Mouse (Mus musculus): Measurements from ENCODE around the gene Mea1.
A peak's percentile ranks its signal among the peaks of the same experiment; 100 is the strongest.

Mea1 gene

GRCm38 (mm10) chr17:46704887-46705835, 26.6 kb downstream of the Mea1 start, which contains the start of gene Ppp2r5d:
TSS of gene Ppp2r5d (minus strand) at chr17:46705111.
- peak; percentile 94 for DNase-seq

GRCm38 (mm10) chr17:46706375-46707089, 27.9 kb downstream of the Mea1 start:
- DNase-seq: no peak

DNA sequence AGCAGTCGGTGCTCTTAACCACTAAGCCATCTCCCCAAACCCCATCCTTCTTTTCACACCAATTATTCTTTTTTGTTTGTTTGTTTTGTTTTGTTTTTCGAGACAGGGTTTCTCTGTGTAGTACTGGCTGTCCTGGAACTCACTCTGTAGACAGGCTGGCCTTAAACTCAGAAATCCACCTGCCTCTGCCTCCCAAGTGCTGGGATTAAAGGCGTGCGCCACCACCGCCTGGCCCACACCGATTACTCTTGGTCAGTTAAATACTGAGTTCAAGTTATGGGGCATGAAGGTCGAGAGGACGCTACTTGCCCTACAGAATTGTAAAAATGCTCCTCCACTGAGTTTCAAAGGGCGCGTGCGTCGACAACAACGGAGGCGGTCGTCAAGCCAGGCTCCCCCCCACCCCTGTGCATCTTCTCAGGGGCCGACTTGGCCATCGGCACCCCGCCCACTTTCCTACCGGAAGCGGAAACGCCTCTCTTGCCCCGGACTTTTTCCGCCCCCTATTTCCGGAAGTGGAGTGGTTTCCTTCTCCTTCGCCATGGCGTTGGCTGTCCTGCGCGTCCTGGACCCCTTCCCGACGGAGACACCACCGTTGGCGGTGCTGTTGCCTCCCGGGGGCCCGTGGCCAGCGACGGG, 32.5 kb downstream of the Mea1 start, which contains the start of gene Pex6:
Gene Pex6, plus strand, starts transcription at position 505 of the 639 bp plus-strand sequence.
- peak; percentile 93 to 95 for DNase-seq

GRCm38 (mm10) chr17:46711612-46712271, 33.1 kb downstream of the Mea1 start:
- peak; percentile 34 to 49 for DNase-seq

GRCm38 (mm10) chr17:46712442-46712841, 33.8 kb downstream of the Mea1 start:
- DNase-seq: no peak

- no peak for DNase-seq
These were observed 35.3 kb downstream of the Mea1 start for GRCm38 (mm10) chr17:46713849-46714248.

DNA sequence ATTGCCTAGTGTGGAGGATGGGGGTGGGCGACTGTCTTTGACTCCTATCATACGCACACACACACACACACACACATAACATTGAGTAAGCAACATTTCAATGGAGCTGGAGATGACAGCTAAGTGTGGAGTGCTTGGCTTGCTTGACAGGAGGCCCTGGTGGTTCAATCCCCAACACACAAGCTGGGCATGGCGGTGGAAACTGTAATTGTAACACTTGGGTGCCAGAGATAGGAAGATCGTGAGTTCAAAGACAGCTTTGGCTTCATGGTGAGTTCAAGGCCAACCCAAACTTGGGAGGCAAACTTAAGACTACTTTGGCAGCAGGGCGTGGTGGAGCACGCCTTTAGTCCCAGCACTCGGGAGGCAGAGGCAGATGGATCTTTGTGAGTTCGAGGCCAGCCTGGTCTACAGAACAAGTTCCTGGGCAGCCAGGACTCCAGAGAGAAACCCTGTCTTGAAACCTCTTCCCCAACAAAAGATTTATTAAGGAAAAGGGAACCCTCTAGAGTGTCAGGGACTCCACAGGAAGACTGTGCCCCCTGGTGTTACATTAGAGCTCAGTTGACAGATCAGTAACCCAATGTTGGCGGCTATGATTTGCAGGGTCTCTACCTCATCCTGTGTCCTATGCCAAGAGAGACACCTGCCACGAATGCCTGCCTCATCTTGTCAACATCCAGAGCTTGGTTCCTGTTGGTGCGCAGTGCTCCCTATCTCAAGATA, 36.3 kb downstream of the Mea1 start:
- DNase-seq: peak in 1 of 2 experiments; percentile 16

DNA sequence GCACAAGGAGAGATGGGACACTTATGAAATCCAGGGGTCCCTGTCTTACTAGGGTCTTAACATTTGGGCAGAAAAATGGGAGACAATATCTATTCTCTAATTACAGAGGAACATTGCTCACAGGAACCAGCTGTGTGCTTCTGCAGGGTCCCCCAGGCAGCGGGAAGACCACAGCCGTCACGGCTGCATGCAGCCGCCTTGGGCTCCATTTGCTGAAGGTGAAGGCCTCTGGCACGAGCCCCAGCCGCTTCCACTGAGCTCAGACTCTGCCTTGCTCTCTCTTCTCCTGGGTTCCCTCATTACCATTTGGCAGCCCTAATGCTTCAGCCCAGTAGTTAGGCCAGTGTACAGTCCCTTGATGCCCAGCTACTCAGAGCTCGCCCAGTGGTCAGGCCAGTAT, 42.5 kb downstream of the Mea1 start:
- DNase-seq: no peak

DNA sequence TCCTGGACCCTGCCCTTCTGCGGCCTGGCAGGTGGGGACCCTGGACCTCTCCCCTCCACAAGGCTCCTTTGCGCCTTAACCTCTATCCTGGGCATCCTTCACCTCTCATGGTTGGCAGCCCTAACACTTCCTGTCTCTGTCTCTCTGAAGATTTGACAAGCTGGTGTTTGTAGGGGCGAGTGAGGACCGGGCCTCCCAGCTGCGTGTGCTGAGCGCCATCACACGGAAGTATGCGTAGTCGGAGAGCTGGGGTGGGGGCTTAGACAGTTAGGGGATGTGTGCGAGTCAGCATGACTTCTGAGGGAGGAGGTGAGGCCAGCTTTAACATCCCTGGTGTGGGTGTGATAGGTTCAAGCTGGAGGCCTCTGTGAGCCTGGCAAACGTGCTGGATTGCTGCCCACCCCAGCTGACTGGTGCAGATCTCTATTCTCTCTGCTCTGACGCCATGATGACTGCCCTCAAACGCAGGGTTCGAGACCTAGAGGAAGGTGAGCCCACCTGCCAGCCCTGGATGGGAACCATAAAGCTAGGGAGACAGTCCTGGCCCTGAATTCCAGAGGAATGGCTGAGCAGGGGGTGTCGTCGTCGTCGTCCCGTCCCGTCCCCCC, 46.0 kb downstream of the Mea1 start:
- no peak for DNase-seq

- DNase-seq: peak; percentile 36 to 43
These were observed 46.7 kb downstream of the Mea1 start for GRCm38 (mm10) chr17:46725273-46725672.

GRCm38 (mm10) chr17:46725731-46726645, 47.4 kb downstream of the Mea1 start:
- peak; percentile 78 to 79 for DNase-seq

- no peak for DNase-seq
These were observed 48.7 kb downstream of the Mea1 start for GRCm38 (mm10) chr17:46727271-46727670.

DNA sequence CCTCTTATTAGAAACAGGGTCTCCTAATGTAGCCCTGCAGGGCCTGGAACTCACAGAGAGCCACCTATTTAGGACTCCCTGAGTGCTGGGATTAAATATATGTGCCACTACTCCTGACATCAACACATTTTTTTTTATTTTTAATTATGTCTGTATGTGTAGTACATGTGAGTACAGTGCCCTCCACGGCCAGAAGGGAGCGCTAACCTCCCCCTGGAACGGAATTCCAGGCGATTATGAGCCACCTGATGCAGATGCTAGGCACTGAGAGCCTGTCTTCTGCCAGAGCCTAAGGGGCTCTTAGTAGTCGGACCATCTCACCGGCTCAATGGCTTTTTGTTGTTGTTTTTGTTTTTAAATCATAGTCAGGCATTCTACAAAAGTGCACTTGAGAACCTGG, 49.4 kb downstream of the Mea1 start:
- DNase-seq: peak; percentile 36 to 54

GRCm38 (mm10) chr17:46728496-46728895, 49.9 kb downstream of the Mea1 start:
- DNase-seq: no peak

DNA sequence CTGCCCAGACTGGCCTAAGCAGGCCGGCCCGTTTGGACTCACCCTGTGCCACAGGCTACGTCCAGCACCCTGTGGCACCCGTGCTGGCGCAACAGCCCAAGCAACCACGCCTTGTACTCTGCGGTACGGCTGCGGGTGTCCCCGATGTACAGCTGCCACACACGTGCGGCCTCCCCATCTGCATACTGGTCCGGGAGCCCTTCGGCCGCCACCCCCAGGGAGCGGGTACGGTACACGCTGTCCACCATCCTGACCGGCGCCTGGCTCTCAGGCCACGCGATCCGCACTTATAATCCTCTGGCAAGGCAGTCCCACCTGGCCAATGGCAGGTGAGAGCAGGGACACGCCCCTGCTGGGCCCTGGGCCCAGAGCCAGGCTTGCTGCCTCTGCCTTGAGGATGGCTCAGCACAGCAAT, 50.3 kb downstream of the Mea1 start, which contains the start of gene Gnmt:
Gene Gnmt, minus strand, starts transcription at position 265 of the 415 bp plus-strand sequence.
- peak; percentile 87 to 90 for DNase-seq

All from cerebellum, postnatal 36 days (tissue).